Mouse (Mus musculus): ENCODE measurements around the gene Tk2.
"Not testable (repeated sequence)": the region's sequence is repeated elsewhere in the genome, so short reads cannot be mapped to it uniquely, and the experiment has no call there.

Gene Tk2

DNA sequence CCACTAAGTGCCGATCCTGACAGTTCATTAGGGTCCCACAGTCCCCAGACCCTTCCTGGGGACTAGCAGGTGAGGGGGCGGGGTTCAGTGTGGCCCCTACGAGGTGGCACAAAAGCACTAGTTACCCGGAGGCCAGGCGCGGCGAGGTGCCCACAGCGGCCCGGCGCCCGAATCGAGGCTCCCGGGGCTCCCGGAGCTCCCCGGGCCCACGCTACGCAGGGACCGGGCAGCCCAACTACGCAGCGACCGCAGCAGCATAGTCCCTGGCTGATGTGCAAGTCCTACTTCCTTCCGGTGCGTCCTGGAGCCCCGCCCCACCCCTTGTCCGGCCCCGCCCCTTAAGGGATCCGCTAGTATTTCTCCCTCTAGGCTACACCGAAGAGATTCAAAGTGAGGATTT, at the start of gene Tk2:
Gene Tk2, minus strand, starts transcription at position 283 of the 400 bp plus-strand sequence.
- DNase-seq (ENCODE audit: low spot score): peak; percentile 82

DNA sequence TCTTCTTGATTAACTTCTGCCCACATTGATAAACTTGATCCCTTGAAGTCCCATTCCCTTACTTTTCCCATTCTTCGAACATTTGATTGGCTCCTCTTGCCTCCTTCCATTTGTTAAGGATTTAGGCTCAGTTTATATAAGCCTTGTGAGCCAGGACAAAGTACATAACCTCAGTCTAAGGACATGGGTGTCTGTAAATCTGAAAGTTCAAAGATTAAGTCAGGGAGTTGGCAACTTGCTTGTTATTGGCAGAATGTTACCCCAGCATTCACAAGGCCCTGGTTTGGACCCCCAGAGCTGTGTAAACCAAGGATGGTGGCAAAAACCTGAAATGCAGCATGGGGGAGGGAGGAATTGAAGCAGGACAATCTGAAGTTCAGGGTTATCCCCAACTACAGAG, 46.0 kb upstream of the Tk2 start:
- DNase-seq (ENCODE audit: low spot score): no peak

DNA sequence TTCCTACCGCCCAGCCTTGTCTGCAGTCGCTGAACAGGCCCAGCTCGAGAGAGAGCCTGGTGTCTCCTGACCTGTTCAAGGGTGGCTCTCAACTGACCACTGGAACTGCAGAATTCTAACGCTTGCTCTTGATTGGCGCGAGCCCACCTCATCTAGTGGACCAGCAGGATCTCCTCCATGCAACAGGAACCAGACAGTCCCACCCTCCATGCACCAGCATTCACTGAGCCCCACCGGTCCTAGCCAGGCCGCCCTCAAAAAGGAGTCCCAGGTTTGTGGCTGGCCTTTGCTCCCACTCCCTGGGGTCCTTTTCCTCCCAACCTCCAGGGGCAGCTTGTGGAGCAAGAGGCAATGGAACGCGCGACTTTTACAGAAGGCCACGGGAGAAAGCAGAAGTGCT, 44.7 kb upstream of the Tk2 start, which contains the start of gene Cmtm2a:
Gene Cmtm2a, minus strand, starts transcription at position 101 of the 400 bp plus-strand sequence.
- not testable (repeated sequence) for DNase-seq (ENCODE audit: low spot score)

DNA sequence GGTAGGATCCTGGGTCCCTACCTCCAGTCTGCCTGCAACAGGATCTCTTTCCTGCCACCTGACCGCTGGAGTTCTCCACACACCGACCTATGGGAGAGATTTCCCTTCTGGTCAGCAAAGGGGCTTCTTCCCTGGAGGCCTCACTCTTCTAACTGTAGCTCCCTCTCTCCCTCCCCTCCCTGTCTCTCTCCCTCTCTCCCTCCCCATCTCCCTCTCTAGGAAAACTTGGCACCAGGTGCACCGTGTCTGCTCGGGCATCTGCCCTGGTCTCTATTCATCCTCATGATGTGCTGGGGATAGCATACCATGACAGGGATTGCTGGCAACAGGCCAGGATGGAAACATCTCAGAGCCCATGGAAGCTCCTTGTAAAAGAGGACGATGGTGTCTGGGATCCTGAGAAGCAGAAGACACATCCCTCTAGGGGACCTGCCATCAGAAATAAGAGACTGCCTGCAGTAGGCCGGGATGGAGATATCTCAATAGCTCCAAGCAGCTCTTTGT, 20.6 kb upstream of the Tk2 start:
- DNase-seq (ENCODE audit: low spot score): no peak

DNA sequence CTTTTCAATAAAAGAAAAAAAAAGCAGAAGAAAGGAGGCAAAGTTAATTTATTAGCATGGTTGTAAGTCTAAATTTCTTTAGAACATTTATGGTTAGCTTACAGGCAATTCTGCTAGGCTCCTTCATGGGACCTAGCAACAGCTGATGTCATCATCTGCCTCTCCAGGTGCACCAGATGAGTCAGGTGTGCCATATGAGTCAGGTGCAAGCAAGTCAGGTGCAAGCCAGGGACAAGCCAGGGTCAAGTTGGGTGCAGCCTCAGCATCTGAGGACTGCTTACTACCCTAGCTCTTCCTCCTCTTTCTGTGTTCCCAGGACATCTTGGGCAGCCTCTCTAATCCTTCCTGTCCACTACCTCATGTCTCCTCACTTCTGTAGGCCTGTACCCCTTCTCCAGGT, 20.0 kb upstream of the Tk2 start:
- DNase-seq (ENCODE audit: low spot score): no peak

DNA sequence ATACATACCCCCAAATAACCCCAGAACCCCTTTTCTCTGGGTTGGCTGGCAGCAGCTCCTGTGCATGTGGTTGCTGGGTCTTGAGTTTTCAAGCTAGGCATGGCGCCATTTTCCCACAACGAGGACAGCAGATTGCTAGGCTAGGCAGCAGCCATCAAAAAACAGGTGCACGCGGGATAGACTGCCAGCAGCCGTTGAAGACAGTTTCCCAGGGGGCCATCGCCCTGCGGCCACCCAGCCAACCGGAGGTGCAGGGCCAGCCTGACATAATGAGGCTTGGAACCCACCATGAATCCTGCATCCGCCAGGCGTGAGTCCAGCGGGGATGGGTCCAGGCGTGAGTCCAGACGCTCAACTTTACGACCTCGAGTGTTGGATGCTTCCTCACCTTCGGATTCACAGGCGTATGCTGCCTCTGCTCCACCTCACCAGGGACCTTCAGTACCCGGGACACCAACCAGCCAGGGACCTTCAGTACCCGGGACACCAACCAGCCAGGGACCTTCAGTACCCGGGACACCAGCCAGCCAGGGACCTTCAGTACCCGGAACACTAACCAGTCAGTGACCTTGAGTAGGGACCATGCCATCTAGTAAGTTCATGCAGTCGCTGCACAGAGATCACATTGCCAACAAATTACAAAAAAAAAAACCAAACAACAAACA, 16.0 kb upstream of the Tk2 start:
- not testable (repeated sequence) for DNase-seq (ENCODE audit: low spot score)

DNA sequence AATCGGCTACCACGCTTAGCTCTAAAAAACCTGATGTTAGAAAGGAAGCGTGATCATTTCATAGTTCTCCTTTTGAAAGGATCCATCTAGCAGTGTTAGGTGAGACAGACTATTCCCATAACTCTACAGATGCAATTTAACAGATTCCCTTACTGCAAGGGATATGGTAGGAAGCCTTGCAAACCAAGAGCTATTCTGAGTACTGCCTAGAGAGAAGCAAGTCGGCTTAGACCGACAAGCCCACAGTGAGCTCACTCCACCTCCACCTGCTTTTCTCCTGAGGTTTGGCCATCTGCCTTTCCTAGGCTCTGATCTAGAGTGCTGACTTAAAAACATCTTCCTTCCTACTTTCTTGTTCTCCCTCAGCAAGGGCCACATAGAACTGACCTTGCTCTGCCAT, 13.4 kb upstream of the Tk2 start:
- not testable (repeated sequence) for DNase-seq (ENCODE audit: low spot score)

DNA sequence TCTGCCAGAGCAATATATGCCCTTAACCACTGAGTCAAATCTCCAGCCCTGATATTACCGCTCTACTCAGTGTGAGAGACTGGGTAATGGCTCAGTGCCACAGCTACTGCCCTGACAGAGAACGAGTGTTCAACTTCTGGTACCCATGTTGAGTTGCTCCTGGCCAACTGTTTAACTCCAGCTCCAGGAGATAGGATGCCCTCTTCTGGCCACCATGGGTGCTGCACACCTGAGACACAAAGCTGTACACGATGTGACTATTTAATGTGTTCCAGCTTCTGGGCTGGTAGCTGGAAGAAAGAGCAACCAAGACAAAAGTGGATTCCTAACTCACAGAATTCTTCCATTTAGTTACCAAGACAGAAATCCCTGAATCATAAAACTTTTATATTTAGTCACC, 4.7 kb upstream of the Tk2 start:
- no peak for DNase-seq (ENCODE audit: low spot score)

DNA sequence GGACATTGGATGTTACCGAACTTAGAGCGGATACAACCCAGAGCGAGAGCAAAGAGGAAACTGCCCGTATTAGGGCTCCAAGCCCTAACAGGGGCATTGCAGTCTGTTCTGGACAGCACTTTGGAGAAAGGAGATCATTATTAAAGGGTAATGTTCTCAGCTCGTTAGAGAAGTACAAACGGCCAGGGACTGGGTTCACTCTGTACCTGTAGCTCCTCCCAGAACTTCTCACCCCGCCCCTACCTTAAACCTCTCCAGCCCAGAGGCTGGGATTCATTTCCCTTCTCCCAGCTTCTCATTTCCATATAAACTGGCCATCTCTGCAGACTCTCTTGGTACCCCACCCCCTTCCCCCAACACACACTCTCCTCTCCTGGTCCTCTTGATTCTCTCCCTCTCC, 3.1 kb upstream of the Tk2 start:
- peak; percentile 24 for DNase-seq (ENCODE audit: low spot score)

DNA sequence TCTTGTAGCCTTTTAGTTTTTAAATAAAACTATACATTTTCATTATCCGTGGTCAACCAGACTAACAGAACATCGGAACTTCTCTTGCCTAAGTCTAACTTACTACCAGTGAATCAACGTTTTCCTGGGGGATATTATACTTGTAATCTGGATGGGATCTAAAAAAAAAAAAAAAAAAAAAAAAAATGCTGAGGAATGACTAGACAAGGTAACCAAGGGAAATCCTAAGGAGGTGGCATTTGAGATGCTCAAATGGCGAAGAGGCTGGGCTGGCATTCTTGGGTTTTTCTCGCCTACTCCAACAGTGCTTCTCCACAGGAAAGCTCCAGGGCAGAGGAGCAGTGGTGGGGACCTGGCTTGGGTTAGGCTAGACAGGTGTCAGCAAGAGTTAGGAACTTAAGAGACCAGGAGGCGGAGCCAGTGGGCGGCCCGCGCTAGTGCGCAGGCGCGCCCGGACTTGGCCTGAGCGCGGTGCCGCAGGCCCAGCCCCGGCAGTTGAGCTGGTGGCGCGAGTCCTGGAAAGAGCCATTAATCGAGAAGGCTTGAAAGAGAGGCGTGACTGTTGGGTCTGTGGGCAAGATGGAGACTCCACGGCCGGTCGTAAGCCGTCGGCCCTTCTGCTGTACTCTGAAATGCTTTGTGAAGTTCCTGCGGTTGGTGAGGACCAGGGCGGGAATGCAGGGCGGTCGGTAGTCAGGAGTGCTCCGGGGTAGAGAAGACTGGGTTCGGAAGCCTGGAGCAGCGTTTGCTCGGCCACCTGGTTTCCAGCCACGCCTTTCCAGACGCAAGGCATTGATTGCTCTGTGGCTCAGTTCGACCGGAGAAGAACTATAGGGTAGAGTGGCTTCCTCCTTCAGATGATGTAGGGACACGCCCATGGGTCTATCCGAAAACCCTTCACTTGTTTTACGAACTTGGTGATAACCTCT, 2.3 kb upstream of the Tk2 start, which contains the start of gene Cklf:
Gene Cklf, plus strand, starts transcription at position 423 of the 929 bp plus-strand sequence.
- DNase-seq (ENCODE audit: low spot score): peak; percentile 96

DNA sequence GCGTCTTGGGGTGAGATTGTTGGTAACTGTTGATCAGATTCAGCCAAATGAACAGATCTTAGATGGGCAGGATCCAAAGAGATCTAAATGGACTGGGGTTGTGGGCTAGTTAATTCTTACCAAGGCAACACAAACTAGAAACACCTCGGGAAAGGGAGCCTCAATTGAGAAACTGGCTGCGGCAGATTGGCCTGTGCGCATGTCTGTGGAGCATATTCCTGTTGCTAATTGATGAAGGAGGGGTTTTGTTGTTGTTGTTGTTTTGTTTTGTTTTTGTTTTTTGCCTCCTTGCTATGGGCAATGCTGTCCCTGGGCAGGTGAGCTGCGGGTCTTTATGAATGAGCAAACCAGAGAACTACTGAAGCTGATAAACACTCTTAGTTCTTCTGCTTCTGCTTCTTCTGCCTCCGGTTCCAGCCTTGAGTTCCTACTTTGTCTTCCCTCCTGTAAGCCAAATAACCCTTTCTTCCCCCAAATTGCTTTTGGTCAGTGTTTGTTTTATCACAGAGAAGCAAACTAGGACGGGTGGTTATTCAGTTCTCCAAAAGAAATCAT, 1.2 kb upstream of the Tk2 start:
- DNase-seq (ENCODE audit: low spot score): no peak

DNA sequence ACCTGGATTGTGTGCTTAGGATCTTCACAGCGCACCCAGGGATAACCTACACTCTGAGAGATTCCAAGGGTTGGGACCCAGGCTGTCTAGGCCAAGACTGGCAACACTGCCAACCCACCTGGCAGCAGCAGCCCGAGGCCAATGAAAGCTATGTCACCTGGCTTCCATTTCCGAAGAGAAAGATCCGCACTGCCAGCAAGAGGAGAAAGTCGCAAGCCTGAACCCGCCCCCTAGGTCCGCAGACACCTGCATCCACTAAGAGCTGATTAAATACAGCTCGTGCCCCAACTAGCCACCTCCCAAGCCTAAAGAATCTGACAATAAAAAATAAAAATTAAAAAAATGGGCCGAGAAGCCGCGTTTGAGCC, 466 bp downstream of the Tk2 start:
- DNase-seq (ENCODE audit: low spot score): peak; percentile 20

DNA sequence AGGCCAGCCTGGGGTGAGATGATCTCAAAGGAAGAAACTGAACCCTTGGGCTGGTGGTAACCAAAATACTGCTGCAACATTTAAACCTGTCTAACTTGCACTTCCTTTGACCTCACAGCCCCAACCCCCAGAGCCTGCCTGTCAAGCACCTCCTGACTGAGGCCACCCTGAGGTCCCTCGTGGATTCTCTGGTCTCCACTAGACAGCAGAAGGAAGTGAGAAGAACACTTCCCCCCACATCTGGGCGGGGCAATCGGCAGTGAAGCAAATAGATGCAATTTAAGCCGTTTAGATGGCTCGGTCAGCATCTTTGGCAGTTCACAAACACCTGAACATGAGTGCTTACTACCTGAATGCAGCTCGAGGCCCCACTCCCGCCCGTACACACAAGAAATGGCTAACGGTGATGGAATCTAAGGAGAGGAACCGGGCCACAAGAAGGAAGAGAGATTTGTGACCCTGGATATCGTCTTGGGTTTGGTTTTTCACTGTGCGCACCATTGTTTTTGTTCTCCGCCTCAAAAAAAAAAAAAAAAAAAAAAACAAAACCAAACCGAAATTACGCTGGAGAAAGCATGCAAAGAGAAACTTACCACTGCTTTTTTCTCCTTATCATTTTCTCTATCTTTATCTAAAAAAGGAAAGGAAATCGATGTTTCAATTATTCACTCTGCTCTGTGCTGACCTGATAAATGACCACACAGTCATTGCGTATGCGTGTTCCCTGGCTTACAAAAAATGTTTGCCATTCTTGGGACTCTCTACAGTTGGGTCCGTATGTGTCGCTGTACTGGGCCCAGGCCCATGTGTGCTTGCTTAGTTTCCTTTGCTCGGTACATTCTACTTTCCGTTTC, 1.1 kb downstream of the Tk2 start:
- DNase-seq (ENCODE audit: low spot score): no peak

DNA sequence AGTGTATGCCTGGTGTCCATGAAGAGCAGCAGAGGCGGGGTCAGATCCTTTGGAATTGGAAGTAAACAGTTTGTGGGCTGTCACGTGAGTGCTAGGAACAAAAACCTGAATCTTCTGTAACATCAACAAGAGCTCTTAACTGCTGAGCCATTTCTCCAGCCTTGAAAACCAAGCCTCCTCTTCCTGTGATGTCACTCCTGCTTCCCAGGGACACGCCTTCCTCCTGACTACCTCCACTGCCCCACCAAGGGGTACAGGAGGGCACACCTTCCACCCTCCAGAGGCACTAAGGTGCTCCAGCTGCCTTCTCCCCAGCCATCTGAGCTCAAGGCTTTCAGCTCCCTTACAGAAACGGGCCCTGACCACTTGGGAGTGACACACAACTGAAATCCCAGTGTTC, 1.7 kb downstream of the Tk2 start:
- no peak for DNase-seq (ENCODE audit: low spot score)

DNA sequence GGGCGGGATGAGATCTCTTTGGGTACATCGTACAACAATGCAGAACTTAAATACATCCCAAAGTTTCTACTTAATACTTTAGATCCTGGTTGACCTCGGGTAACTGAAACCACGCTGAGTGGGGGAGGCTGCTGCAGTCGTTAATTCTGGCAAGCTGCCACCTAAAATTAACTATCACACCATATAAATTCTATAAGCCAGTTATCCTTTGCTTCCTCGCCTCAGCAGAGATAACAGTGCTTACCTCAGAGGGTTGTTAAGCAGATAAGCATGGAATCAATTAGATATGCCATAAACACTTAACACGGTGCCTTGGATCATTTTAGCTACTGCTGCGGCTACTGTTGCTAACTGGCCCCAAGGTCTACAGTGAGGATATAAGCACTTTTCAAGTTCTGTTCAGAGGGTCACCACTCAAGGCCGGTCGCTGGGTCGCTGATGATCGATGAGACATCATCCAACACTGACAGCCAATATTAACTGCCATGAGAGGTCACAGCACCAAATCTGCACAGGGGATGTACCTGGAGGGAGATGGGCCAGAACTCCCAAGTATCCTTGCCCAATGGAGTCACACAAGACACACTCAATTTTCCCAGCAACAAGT, 6.2 kb downstream of the Tk2 start:
- DNase-seq (ENCODE audit: low spot score): no peak

DNA sequence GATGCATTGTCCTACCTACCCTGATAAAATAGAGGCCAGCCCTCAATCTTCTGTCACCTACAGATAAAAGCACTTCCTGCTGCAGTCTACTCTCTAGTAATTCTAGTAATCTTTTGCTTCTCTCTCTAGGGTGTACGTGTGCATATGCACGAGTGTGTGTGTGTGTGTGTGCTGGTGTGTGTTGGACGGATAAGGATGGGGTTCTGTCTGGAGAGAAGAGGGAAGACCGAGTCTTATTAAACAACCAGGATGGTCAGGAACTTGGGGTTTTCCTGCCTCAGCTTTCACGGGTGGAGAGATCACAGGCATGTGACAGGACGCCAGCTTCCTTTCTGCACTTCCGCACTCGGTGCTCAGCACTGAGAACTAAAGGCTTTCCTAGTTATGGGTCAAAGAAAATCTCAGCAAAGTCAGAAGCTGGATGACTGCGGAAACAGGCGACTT, 8.9 kb downstream of the Tk2 start:
- DNase-seq (ENCODE audit: low spot score): no peak

DNA sequence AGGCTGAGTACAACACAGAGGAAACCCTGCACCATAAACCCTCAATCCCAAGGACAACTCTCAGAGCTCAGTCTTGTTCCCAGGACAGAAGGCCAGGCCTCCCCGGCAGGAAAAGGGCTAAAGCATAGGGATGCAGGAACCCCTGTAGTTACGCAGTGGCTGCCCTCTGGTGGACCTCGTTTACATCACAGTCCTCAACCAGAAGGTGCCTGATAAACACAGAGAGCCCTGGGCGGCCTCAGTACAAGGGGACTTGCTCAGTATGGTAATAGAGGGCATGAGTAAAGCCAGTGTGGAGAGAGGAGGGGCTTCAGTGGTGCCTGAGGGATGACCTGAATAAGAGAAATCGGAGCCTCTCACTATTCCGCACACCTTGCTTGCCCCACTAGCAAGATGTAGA, 13.8 kb downstream of the Tk2 start:
- DNase-seq (ENCODE audit: low spot score): no peak

DNA sequence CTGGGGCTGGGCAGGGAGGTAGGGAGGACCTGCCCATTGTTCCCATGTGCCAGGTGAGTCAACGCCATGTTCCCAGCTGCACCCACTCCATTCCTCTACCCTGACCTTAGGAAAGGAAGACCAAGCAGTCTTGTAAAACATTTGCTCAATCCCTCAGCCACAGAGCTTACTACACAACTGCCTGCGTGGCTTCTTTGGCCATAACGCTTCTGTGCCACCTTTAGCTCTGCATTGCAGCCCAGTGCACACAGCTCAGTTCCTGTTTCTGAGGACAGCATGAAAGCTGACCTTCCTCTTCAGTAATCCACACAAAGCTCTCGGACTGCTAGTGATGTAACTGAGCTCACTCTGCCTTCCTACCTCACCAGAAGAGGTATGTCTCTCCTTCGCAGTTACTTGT, 15.4 kb downstream of the Tk2 start:
- no peak for DNase-seq (ENCODE audit: low spot score)

DNA sequence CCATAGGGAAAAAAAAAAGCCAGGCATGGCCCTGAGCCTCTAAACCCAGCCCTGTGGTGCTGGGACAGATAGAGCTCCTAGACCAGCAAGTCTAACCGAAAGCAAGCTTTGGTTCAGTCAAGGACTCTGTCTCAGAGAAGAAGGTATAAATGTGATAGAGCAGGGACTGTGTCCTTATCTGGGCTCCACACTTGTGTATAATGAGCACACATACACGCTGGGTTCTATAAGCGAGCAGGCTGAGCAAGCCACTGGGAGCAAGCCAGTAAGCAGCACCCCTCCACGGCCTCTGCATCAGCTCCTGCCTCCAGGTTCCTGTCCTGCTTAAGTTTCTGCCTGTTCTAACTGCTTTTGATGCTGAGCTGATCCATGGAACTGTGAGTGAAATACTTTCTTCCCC, 16.3 kb downstream of the Tk2 start:
- no peak for DNase-seq (ENCODE audit: low spot score)

DNA sequence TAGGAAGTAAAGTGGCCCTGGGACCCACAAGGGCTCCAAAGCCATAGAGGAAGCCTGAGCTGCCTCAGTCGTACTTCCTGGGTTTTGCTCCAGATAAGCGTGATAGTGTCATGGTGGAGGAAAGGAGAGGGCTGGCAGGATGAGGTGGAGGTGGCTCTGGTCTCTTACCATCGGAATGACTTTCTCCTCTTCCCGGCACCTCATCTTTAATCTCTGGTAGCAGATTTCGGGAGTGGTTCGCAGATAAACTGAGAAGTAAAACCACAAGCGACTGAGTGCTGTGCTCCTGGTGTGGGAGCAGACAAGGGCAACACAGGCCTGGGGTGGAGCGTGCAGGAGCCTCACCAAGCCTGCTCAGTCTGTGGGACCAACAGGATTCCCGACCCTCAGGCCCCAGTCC, 18.0 kb downstream of the Tk2 start:
- no peak for DNase-seq (ENCODE audit: low spot score)

DNA sequence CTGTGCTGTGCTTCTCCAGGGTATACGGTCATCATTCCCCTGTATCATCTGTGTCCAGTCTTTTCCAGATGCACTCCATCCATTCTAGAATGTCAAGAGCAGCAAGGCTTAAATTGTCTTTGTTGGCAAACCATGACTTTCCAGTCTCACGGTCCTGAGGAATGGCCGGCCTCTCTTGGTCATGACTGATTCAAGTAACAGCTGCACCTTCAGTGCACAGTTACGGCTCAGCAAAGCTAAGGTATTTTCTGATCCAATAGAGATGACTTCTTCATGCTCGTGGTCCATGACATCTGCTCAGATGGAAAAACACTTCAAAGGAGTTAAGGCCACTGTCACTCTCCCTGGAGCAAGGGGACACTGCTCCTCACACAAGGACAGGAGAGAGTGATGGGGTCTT, 21.3 kb downstream of the Tk2 start:
- DNase-seq (ENCODE audit: low spot score): no peak

All from MN1 (cell line).